Mouse (Mus musculus): ENCODE data around the gene Notch2. TPM values are rescaled to one million over a fixed set of nuclear protein-coding genes. Genes with fewer than 3 reads are reported as not detected.
A peak's percentile ranks its signal among the peaks of the same experiment; 100 is the strongest.

Notch2 gene
- polyA plus RNA-seq, 1 experiment from 2014 or later, result 18.3 TPM

GRCm38 (mm10) chr3:98153460-98153859 lies 140.1 kb downstream of the Notch2 start:
- ATAC-seq, result no peak
- Histone ChIP-seq H3K9me3 (ENCODE audit: low read length) (no peaks in the 10 kb centered on the region), H3K4me2 (replicated peaks; ENCODE audit: low read depth, low read length) (no peak overlapping the region), H3K4me1 (ENCODE audit: insufficient read depth, low read depth, low read length) (no peaks in the 10 kb centered on the region), H3K4me3 (ENCODE audit: low read depth, low read length) (no peak overlapping the region), H3K27me3 (replicated peaks; ENCODE audit: insufficient read depth, low read length) (no peaks in the 10 kb centered on the region), H3K27ac (ENCODE audit: low read length) (no peak overlapping the region), H3K36me3 (ENCODE audit: insufficient read depth, low read length) (no peaks in the 10 kb centered on the region; the same call in 1 of the 2 replicates), H3K9ac (replicated peaks; ENCODE audit: low read depth) (no peak overlapping the region)
- TF ChIP-seq CTCF (IDR thresholded peaks at IDR 0.05), result no peak
- no peak for TF ChIP-seq EP300 (IDR thresholded peaks at IDR 0.05)
- DNase-seq (ENCODE audit: low spot score), result no peak

- Histone ChIP-seq H3K27me3 (replicated peaks; ENCODE audit: insufficient read depth, low read length) (no peaks in the 10 kb centered on the region), H3K4me3 (ENCODE audit: low read depth, low read length) (no peak overlapping the region), H3K4me1 (ENCODE audit: insufficient read depth, low read depth, low read length) (no peaks in the 10 kb centered on the region), H3K9ac (replicated peaks; ENCODE audit: low read depth) (no peak overlapping the region), H3K4me2 (replicated peaks; ENCODE audit: low read depth, low read length) (no peak overlapping the region), H3K27ac (ENCODE audit: low read length) (no peak overlapping the region), H3K36me3 (ENCODE audit: insufficient read depth, low read length) (no peaks in the 10 kb centered on the region), H3K9me3 (ENCODE audit: low read length) (no peaks in the 10 kb centered on the region)
- WGBS, result 22% methylated on average over 4 of the region's 4 CpGs
- DNase-seq (ENCODE audit: low spot score), result peak; percentile 18
- ATAC-seq, result peak; percentile 60
- TF ChIP-seq EP300 (IDR thresholded peaks at IDR 0.05) (no peak), CTCF (IDR thresholded peaks at IDR 0.05) (no peak)
These were observed 142.8 kb downstream of the Notch2 start for GRCm38 (mm10) chr3:98156158-98156557.

- 67% methylated on average over 2 of the region's 2 CpGs for WGBS
These were observed 143.7 kb downstream of the Notch2 start for GRCm38 (mm10) chr3:98157073-98157472.

DNA sequence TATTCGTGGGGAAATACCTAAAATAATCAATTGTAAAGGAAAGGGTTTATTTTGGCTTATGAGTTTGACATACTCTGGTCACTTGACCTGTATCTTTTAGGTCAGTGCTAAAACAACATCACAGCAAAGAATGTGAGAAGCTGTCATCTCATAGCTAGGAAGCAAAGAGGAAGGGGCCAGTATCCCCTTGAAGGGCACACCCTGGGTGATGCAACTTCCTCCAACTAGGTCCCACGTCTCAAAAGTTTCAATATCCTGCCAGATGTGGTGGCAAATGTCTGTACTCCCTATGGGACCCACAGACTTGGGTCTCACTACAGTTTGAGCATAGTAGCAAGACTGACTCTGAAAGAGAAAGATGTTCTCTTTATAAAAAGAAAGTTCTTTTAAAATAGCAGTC lies 144.3 kb downstream of the Notch2 start:
- Histone ChIP-seq H3K36me3 (ENCODE audit: insufficient read depth, low read length) (no peaks in the 10 kb centered on the region), H3K4me1 (ENCODE audit: insufficient read depth, low read depth, low read length) (no peaks in the 10 kb centered on the region), H3K9me3 (ENCODE audit: low read length) (no peaks in the 10 kb centered on the region), H3K4me3 (ENCODE audit: low read depth, low read length) (no peak overlapping the region), H3K27ac (ENCODE audit: low read length) (no peak overlapping the region), H3K9ac (replicated peaks; ENCODE audit: low read depth) (no peak overlapping the region), H3K27me3 (replicated peaks; ENCODE audit: insufficient read depth, low read length) (no peaks in the 10 kb centered on the region), H3K4me2 (replicated peaks; ENCODE audit: low read depth, low read length) (no peak overlapping the region)
- ATAC-seq, result no peak
- WGBS, result 22% methylated on average over 2 of the region's 2 CpGs
- no peak for DNase-seq (ENCODE audit: low spot score)
- no peak for TF ChIP-seq CTCF (IDR thresholded peaks at IDR 0.05)
- TF ChIP-seq EP300 (IDR thresholded peaks at IDR 0.05), result no peak

More at GRCm38 (mm10) chr3:98157073-98157472, 143.7 kb downstream of the Notch2 start:
- no peak for TF ChIP-seq EP300 (IDR thresholded peaks at IDR 0.05)
- no peak for TF ChIP-seq CTCF (IDR thresholded peaks at IDR 0.05)
- H3K27ac ChIP-seq (ENCODE audit: low read length), result no peak overlapping the region
- H3K9me3 ChIP-seq (ENCODE audit: low read length), result no peaks in the 10 kb centered on the region
- DNase-seq (ENCODE audit: low spot score) (no peak), ATAC-seq (no peak)
- H3K9ac ChIP-seq (replicated peaks; ENCODE audit: low read depth), result no peak overlapping the region
- H3K36me3 ChIP-seq (ENCODE audit: insufficient read depth, low read length), result no peaks in the 10 kb centered on the region
- no peaks in the 10 kb centered on the region for H3K4me1 ChIP-seq (ENCODE audit: insufficient read depth, low read depth, low read length)
- H3K4me2 ChIP-seq (replicated peaks; ENCODE audit: low read depth, low read length), result no peak overlapping the region
- H3K27me3 ChIP-seq (replicated peaks; ENCODE audit: insufficient read depth, low read length), result no peaks in the 10 kb centered on the region
- no peak overlapping the region for H3K4me3 ChIP-seq (ENCODE audit: low read depth, low read length)

GRCm38 (mm10) chr3:98158646-98159045 lies 145.3 kb downstream of the Notch2 start:
- Histone ChIP-seq H3K36me3 (ENCODE audit: insufficient read depth, low read length) (no peaks in the 10 kb centered on the region), H3K27ac (ENCODE audit: low read length) (no peak overlapping the region), H3K4me3 (ENCODE audit: low read depth, low read length) (no peak overlapping the region), H3K4me2 (replicated peaks; ENCODE audit: low read depth, low read length) (no peak overlapping the region), H3K27me3 (replicated peaks; ENCODE audit: insufficient read depth, low read length) (no peaks in the 10 kb centered on the region), H3K9ac (replicated peaks; ENCODE audit: low read depth) (no peak overlapping the region), H3K4me1 (ENCODE audit: insufficient read depth, low read depth, low read length) (no peaks in the 10 kb centered on the region), H3K9me3 (ENCODE audit: low read length) (no peaks in the 10 kb centered on the region)
- DNase-seq (ENCODE audit: low spot score) (no peak), ATAC-seq (no peak)
- TF ChIP-seq CTCF (IDR thresholded peaks at IDR 0.05) (no peak), EP300 (IDR thresholded peaks at IDR 0.05) (no peak)
- 73% methylated on average over 4 of the region's 4 CpGs for WGBS

DNA sequence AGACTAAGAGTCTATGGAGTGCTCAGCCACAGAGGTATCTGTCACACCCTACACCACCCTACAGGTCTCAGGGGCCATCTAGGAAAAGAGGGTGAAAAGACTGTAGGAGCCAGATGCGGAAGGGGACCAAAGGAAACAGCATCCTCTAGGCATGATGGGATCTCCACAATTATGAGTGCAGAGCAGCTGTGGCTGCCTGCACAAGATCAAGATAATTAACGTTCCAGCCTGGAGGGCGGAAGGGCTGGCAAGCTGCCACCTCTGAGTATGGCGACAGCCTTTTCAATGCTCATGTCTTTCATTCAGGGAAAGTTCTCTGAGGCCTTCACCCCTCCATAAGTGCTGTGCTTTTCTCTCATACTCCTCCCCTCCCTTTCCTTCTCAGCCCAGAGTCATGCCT lies 146.0 kb downstream of the Notch2 start:
- 32% methylated on average over 4 of the region's 4 CpGs for WGBS
- Histone ChIP-seq H3K4me3 (ENCODE audit: low read depth, low read length) (no peak overlapping the region), H3K9me3 (ENCODE audit: low read length) (no peaks in the 10 kb centered on the region), H3K9ac (replicated peaks; ENCODE audit: low read depth) (no peak overlapping the region), H3K27ac (ENCODE audit: low read length) (no peak overlapping the region), H3K4me2 (replicated peaks; ENCODE audit: low read depth, low read length) (no peak overlapping the region), H3K4me1 (ENCODE audit: insufficient read depth, low read depth, low read length) (no peaks in the 10 kb centered on the region), H3K36me3 (ENCODE audit: insufficient read depth, low read length) (no peaks in the 10 kb centered on the region), H3K27me3 (replicated peaks; ENCODE audit: insufficient read depth, low read length) (no peaks in the 10 kb centered on the region)
- ATAC-seq, result no peak
- no peak for DNase-seq (ENCODE audit: low spot score)
- TF ChIP-seq EP300 (IDR thresholded peaks at IDR 0.05) (no peak), CTCF (IDR thresholded peaks at IDR 0.05) (no peak)

GRCm38 (mm10) chr3:98160330-98160729 lies 147.0 kb downstream of the Notch2 start, which contains the start of gene Adam30:
Adam30 (plus strand) TSS chr3:98160630.
- Histone ChIP-seq H3K4me2 (replicated peaks; ENCODE audit: low read depth, low read length) (no peak within 1 kb of the TSS), H3K4me1 (ENCODE audit: insufficient read depth, low read depth, low read length) (no peaks in the 10 kb centered on the region), H3K9ac (replicated peaks; ENCODE audit: low read depth) (no peak within 1 kb of the TSS), H3K36me3 (ENCODE audit: insufficient read depth, low read length) (no peaks in the 10 kb centered on the region), H3K4me3 (ENCODE audit: low read depth, low read length) (no peak within 1 kb of the TSS), H3K27me3 (replicated peaks; ENCODE audit: insufficient read depth, low read length) (no peaks in the 10 kb centered on the region), H3K27ac (ENCODE audit: low read length) (no peak within 1 kb of the TSS), H3K9me3 (ENCODE audit: low read length) (no peaks in the 10 kb centered on the region)
- DNase-seq (ENCODE audit: low spot score) (no peak), ATAC-seq (no peak)
- TF ChIP-seq EP300 (IDR thresholded peaks at IDR 0.05) (no peak), CTCF (IDR thresholded peaks at IDR 0.05) (no peak)
- 84% methylated on average over 17 of the region's 17 CpGs for WGBS

Data from lung, postnatal 0 days (tissue).